Mouse (Mus musculus) limb, embryonic 13.5 days (tissue): ENCODE measurements around the gene Nav2. TPM values are rescaled to one million over a fixed set of nuclear protein-coding genes. Genes with fewer than 3 reads are reported as not detected.

Experiments
- ATAC-seq: fragments of 200-750 bp; cut with Nextera tagmentation; 2 replicates; pipeline ENCODE4 v1.8.0; 2017; ENCODE audit warnings: low read depth, moderate number of reproducible peaks, moderate TSS enrichment; ENCODE audit not compliant: low FRiP score
- H3K27ac ChIP-seq: fragments of 300-500 bp; sonication (generic); 2 replicates; pipeline ENCODE4 v1.5.1; 2015; ENCODE audit warnings: inconsistent platforms, mild to moderate bottlenecking, moderate library complexity
- H3K27me3 ChIP-seq: fragments of 300-500 bp; sonication (generic); 2 replicates; pipeline ENCODE4 v1.6.1; 2015; ENCODE audit warnings: mild to moderate bottlenecking, inconsistent platforms
- H3K36me3 ChIP-seq: fragments of 300-500 bp; sonication (generic); 2 replicates; pipeline ENCODE4 v1.6.1; 2015; ENCODE audit warnings: inconsistent platforms, mild to moderate bottlenecking, moderate library complexity
- H3K4me1 ChIP-seq: fragments of 300-500 bp; sonication (generic); 2 replicates; pipeline ENCODE4 v1.6.1; 2015; ENCODE audit warnings: inconsistent platforms
- H3K4me2 ChIP-seq: fragments of 300-500 bp; sonication (generic); replicated peaks from 2 replicates; pipeline ENCODE4 v1.6.1; 2015; ENCODE audit warnings: inconsistent platforms, mild to moderate bottlenecking, moderate library complexity
- H3K4me3 ChIP-seq: fragments of 300-500 bp; sonication (generic); 2 replicates; pipeline ENCODE4 v1.5.1; 2015; ENCODE audit warnings: moderate library complexity, mild to moderate bottlenecking, inconsistent platforms
- H3K9ac ChIP-seq: fragments of 300-500 bp; sonication (generic); 2 replicates; pipeline ENCODE4 v1.6.1; 2015; ENCODE audit warnings: mild to moderate bottlenecking, inconsistent platforms
- H3K9me3 ChIP-seq: fragments of 300-500 bp; sonication (generic); 2 replicates; pipeline ENCODE4 v1.6.1; 2016; ENCODE audit warnings: inconsistent platforms
- WGBS: fragments of 180-500 bp; shearing (Covaris S2); methylation state at CpG from one replicate; pipeline ENCODE4 v1.1.7; 2015; 5-methylcytosine and 5-hydroxymethylcytosine counted together
- polyA plus RNA-seq: library from polyadenylated mRNA; unstranded; fragments of >200 nt; fragmentation: Nextera tagmentation; extraction: Ambion mirVana; gene quantifications from 2 replicates; pipeline ENCODE4 v1.2.1, GENCODE M21; 2015

Nav2 gene
- polyA plus RNA-seq, 1 experiment from 2014 or later = 17.4 TPM

DNA sequence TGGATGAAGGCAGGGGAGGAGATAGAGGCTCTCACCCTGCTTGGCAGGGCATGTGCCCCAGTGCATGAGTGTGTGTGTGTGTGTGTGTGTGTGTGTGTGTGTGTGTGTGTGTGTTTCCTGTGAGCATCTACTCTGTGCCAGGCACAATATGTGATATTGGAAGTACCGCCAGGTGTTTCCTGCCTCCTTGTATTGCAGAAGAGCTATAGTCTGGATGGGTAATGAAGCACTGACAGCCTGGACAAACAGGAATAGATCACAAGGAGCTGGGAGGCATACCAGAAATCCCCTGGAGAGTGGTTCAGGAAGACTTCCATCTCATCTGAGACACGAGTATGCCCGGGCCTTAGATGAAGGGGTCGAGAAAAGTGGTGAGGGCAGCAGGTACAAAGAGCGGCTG is 109.3 kb downstream of the Nav2 start:
- H3K9me3 ChIP-seq = no peaks in the 10 kb centered on the region
- no peak for ATAC-seq
- no peak overlapping the region for H3K27ac ChIP-seq
- H3K4me1 ChIP-seq = peaks cover 13% of the 10 kb centered on the region; the same call in 1 of the 2 replicates
- no peaks in the 10 kb centered on the region for H3K36me3 ChIP-seq
- H3K9ac ChIP-seq = no peak overlapping the region
- 81% methylated on average over 5 of the region's 5 CpGs for WGBS
- no peak overlapping the region for H3K4me3 ChIP-seq
- peaks cover 33% of the 10 kb centered on the region for H3K27me3 ChIP-seq
- H3K4me2 ChIP-seq = no peak overlapping the region

DNA sequence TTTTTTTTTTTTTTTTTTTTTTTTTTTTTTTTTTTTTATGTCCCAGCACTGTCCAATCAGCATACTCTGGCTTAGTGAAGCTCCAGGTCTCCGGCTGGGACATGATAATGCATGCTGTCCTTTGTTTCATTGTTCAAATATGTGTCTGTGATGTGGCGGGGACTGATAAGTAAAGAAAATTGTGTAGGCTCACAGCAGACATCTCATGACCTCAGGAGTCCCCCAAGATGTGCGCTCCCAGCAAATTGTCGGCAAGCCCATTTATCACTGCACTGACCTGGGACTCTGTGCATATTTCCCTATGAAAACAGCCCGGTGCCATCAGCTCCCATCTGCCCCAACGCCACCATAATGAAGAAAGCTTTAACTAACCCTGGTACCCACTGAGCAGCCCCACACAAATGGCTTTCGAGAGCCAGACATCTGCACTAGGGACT is 110.0 kb downstream of the Nav2 start:
- Histone ChIP-seq H3K36me3 (no peaks in the 10 kb centered on the region), H3K9ac (no peak overlapping the region), H3K4me2 (no peak overlapping the region), H3K27ac (no peak overlapping the region), H3K4me3 (no peak overlapping the region), H3K27me3 (peaks cover 32% of the 10 kb centered on the region), H3K4me1 (0 out of 2 replicates have a peak, but pooled peaks cover 6% of the 10 kb centered on the region), H3K9me3 (no peaks in the 10 kb centered on the region)
- WGBS = 75% methylated on average over 7 of the region's 7 CpGs
- ATAC-seq = no peak

DNA sequence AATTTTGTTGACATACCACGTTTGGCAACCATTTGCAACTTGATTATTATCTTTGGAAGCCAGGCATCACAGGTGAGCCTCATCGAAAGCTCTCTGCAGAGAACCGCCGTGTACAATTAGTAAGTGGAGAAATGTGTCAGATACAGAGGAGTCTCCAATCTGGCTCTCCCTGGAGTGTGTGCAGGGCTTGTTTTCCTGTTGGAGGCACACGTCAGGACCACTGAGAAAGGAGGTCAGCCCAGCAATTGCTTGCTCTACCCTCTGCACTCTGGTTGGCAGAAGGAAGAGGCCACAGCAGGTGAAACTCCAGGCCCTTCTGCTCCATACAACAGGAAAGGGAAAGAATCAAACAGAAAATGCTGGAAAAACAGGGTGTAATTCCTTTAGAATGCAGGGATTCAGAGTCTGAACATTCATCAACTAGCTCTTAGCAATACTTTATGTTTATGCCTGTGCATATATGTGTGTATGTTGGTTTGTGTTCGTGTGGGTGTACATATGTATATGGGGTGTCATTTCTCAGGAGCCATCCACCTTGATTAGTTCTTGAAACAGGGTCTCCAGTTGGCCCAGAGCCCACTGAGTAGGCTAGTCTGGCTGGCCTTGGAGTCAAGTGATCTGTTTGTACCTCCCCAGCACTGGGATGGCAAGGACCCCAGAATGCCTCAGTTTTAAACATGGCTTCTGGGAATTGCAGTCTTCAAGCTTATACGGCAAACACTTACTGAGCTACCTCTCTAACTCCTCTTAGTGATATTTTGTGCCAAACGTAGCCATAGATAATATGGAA is 116.7 kb downstream of the Nav2 start:
- Histone ChIP-seq H3K36me3 (no peaks in the 10 kb centered on the region), H3K4me3 (no peak overlapping the region), H3K9me3 (no peaks in the 10 kb centered on the region), H3K27me3 (no peaks in the 10 kb centered on the region), H3K27ac (no peak overlapping the region), H3K4me1 (no peaks in the 10 kb centered on the region), H3K9ac (no peak overlapping the region), H3K4me2 (no peak overlapping the region)
- ATAC-seq = no peak
- WGBS = 71% methylated on average over 8 of the region's 8 CpGs

DNA sequence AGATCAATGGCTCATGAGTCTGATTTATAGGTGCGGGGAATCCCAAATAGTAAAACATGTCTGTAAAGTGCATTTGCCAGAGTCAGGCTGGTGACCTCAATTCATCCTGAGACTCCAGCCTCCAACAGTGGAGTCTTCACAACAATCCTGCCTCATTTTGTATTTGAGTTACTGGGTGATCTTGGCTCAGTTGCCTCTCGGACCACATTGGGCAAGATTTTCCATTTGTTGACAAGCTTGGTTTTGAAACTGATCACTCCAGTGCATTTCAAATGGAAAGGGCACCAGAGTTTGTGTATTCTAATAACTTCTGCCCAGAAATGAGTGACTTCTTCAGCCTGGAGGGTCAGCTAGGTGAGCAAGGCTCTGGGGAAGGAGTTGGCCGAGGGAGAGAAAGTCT is 117.5 kb downstream of the Nav2 start:
- H3K36me3 ChIP-seq = no peaks in the 10 kb centered on the region
- WGBS = 92% methylated on average over 3 of the region's 3 CpGs
- no peak overlapping the region for H3K9ac ChIP-seq
- H3K9me3 ChIP-seq = no peaks in the 10 kb centered on the region
- no peak overlapping the region for H3K27ac ChIP-seq
- H3K4me2 ChIP-seq = no peak overlapping the region
- no peaks in the 10 kb centered on the region for H3K4me1 ChIP-seq
- H3K4me3 ChIP-seq = no peak overlapping the region
- no peaks in the 10 kb centered on the region for H3K27me3 ChIP-seq
- ATAC-seq = no peak

DNA sequence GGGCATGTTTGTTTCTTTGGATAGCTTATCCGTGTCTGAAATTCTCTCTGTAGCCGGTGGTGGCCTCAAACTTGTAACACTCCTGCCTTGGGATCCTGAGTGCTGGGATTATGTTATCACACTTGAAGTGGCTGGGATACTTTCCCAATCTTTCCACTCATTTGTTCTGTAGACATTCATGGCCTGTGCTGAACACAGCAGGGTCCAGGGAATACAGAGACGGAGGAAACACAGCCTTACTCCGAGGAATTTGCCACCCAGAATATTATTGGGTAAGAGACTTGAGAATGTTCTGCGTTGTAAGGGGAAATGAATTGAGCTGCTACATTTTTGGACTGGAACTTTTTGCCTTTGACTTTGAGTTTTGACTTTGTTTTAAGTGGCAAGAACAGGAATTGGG is 118.0 kb downstream of the Nav2 start:
- Histone ChIP-seq H3K9me3 (no peaks in the 10 kb centered on the region), H3K4me2 (no peak overlapping the region), H3K9ac (no peak overlapping the region), H3K27me3 (no peaks in the 10 kb centered on the region), H3K4me3 (no peak overlapping the region), H3K27ac (no peak overlapping the region), H3K36me3 (no peaks in the 10 kb centered on the region), H3K4me1 (no peaks in the 10 kb centered on the region)
- ATAC-seq = no peak
- 68% methylated on average over 5 of the region's 5 CpGs for WGBS

DNA sequence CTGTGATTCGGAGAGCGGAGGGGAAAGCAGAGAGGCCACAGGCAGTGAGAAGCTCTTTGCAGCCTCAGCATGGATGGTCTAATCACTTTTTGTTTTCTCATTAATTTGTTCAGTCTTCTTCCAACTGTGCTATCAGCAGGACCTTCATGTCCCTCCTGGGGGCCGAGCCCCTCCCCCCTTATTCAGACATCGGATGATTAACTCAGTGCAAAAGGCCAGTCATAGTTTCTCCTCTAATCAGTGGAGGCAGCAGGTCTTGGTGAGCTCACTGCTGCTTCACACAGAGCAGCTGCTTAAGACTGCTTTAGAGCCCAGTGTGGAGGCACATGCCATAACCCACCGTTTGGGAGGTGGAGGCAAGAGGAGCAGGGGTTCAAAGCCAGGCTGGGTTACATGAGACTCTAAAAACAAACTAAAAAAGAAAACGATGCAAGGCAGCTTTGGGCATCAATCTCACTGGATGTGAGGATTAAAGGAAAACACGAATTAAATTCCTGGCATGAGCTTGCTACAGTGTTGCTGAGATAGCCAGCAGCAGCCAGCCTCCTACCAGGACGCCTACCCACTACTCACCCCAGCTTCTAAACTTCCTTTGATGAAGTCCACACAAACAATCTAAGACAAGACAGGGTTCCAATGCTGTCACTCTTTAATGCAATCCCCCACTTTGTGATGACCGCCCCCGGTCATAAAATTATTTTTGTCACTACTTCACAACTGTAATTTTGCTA is 120.9 kb downstream of the Nav2 start:
- H3K9ac ChIP-seq = no peak overlapping the region
- 55% methylated on average over 10 of the region's 10 CpGs for WGBS
- no peaks in the 10 kb centered on the region for H3K27me3 ChIP-seq
- peaks cover 6% of the 10 kb centered on the region for H3K4me1 ChIP-seq
- no peak for ATAC-seq
- no peak overlapping the region for H3K4me2 ChIP-seq
- H3K4me3 ChIP-seq = no peak overlapping the region
- H3K36me3 ChIP-seq = no peaks in the 10 kb centered on the region
- H3K27ac ChIP-seq = no peak overlapping the region
- no peaks in the 10 kb centered on the region for H3K9me3 ChIP-seq

DNA sequence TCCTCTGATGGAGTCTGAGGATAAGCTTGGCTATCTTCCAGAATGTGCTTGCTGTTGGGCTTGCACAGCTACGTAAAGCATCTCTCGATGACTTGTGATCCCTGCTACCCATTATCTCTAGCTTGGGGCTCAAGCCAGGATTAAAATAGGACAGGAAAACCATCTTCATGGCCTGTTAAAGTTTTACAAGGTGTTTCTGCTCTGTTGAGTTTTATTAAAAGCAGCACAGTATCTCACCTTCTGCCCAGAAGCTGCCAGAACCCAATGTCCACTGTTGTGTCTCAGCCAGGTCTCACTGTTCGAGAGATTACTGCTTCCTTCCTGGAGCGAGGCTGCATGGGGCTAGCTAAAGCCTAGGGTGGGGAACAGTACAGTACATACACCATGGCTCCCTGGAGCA is 123.7 kb downstream of the Nav2 start:
- Histone ChIP-seq H3K9ac (no peak overlapping the region), H3K36me3 (no peaks in the 10 kb centered on the region), H3K27me3 (no peaks in the 10 kb centered on the region), H3K4me2 (no peak overlapping the region), H3K4me1 (peaks cover 6% of the 10 kb centered on the region), H3K9me3 (no peaks in the 10 kb centered on the region), H3K27ac (no peak overlapping the region), H3K4me3 (no peak overlapping the region)
- WGBS = 47% methylated on average over 4 of the region's 4 CpGs
- peak; percentile 64; the same call in 1 of the 2 replicates for ATAC-seq

DNA sequence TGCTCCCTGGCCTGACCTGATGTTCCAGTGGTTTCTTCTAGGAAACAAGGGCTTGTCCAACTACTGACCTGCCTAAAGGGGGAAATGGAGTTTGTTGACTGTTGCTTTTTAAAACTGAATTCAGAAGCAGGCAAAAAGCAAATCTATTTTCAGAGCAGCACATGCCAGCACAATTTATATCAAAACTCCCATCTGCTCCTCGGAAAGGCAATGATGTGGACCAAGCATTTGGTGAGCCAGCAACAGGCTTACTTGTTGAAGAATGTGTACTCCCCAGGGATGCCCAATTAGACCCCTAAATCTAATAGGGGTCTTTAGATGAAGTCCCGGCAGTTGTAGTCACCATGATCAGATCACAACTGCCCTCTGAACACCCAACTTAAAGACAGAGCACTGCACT is 125.7 kb downstream of the Nav2 start:
- WGBS = 70% methylated on average over 2 of the region's 2 CpGs
- Histone ChIP-seq H3K27ac (no peak overlapping the region), H3K9ac (no peak overlapping the region), H3K9me3 (no peaks in the 10 kb centered on the region), H3K4me2 (no peak overlapping the region), H3K4me1 (peaks cover 6% of the 10 kb centered on the region), H3K27me3 (no peaks in the 10 kb centered on the region), H3K4me3 (no peak overlapping the region), H3K36me3 (no peaks in the 10 kb centered on the region)
- no peak for ATAC-seq

DNA sequence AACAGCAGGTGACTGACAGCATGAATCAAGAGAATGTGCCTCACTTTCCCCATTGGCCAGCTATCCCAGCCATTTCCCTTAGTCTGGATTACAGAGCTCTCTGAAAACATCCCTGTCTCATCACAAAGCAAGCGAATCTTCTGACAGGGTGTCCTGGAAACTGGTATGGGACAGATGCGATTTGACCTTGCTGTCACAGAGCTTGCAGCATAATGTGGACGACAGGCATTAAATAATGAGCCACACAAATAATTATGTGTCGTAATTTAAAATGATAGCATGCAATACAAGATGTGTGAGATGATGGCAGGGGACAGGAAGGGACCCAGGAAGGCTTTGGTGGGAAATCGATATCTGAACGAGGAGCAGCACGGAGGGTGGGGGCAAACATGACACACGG is 131.6 kb downstream of the Nav2 start:
- 78% methylated on average over 8 of the region's 8 CpGs for WGBS
- Histone ChIP-seq H3K4me2 (no peak overlapping the region), H3K36me3 (no peaks in the 10 kb centered on the region), H3K4me3 (no peak overlapping the region), H3K9ac (no peak overlapping the region), H3K27me3 (0 out of 2 replicates have a peak, but pooled peaks cover 4% of the 10 kb centered on the region), H3K4me1 (peaks cover 2% of the 10 kb centered on the region; the same call in 1 of the 2 replicates), H3K27ac (no peak overlapping the region), H3K9me3 (no peaks in the 10 kb centered on the region)
- no peak for ATAC-seq

DNA sequence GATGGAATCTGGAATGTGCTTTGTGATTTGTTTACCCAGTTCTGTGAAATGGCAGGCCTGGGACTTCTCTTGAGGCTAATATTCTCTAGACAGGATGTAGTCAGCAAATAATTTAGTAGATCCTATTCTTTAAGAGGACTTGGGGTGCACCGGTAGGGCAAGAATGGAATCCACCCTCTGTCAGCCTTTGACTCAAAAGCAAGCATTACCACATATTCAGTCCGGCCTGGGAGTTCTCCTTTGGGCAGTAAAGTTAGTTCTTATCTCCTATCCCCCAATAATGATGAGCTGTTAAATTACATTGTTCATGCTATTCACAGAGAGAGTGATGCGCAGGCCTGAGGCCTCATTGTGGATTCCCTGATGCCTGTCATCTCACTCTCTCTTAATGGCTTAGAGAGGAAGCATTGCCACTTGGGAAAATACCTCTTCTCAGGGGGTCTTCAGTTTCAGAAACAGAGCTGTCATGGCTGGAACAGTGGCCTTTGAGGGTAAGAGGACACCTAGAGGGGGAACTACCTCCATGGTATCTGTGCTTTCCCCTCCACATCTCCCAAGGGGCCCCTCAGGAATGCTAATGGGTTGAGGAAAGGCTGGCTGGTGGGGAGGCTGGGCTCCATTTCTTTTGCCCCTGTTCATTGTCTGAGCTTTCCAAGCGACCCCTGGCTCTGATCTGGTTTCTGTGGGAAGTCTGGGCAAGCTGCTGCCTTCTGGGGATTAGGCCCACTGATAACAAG is 133.0 kb downstream of the Nav2 start:
- Histone ChIP-seq H3K4me3 (no peak overlapping the region), H3K36me3 (no peaks in the 10 kb centered on the region), H3K4me2 (no peak overlapping the region), H3K4me1 (peaks cover 15% of the 10 kb centered on the region), H3K27ac (no peak overlapping the region), H3K9me3 (no peaks in the 10 kb centered on the region), H3K9ac (no peak overlapping the region), H3K27me3 (peaks cover 10% of the 10 kb centered on the region; the same call in 1 of the 2 replicates)
- WGBS = 60% methylated on average over 4 of the region's 4 CpGs
- no peak for ATAC-seq

DNA sequence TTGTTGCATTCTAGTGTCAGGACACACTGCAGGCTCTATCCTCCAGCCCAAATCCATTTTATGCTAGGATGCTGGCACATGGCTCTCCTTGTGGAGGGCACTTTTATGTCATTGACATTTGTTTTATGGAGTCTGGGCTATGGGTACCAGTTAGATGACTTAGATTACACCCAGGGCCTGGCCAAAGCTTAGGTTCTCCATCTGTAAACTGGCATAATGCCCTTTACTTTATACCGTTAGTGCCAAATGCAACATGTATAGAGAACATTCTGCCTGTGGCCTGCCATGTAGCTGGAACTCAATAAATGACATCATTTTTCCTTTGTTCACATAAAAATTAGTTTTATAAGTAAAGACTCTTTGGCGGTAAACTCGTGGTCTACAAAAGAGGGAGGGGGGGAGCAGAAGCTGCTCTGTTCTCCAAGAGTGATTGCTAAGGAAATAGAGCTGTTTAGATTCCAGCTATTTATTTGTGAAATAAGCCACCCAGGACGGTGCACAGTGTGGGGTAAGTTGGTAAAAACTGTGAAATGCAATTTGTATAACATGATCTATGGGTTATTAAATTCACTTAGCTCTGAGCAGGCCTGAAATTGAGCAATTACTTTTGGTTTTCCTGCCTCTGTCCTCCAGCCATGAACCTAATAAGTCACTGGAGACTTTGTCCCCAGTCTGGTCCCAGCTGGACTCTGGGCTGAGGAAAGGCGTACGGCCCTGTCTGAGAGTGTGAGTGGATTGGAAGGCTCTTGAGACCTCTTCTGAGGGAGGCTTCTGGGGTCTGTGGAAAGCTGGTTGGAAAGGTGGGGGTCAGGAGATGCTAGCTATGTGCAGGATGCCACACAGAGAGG is 137.2 kb downstream of the Nav2 start:
- Histone ChIP-seq H3K4me1 (peaks cover 30% of the 10 kb centered on the region), H3K27me3 (peaks cover 20% of the 10 kb centered on the region), H3K4me3 (no peak overlapping the region), H3K27ac (no peak overlapping the region), H3K9ac (0 out of 2 replicates have a peak overlapping the region, but pooled peaks have one; percentile 5), H3K36me3 (no peaks in the 10 kb centered on the region), H3K4me2 (no peak overlapping the region), H3K9me3 (no peaks in the 10 kb centered on the region)
- 0 out of 2 replicates have a peak, but pooled peaks have one; percentile 58 for ATAC-seq
- WGBS = 43% methylated on average over 6 of the region's 6 CpGs
